8 mouse cellular contexts compared by ENCODE assay signal in genomic region chr9:121443696-121444366, GRCm38 (mm10). TPM values are rescaled to one million over a fixed set of nuclear protein-coding genes. Genes with fewer than 3 reads are reported as not detected.
DNase-seq lines count a peak whose midpoint lies in the region; ATAC-seq lines count a peak whose summit lies in the region.
"Had no signal": no experiment of that assay in that cellular context is flagged by ENCODE, and none has a peak within 500 bp of the region (broad histone marks: within the 10 kb centered on the region; RNA-seq: fewer than 3 reads in every experiment).

No protein-coding gene starts in this region.

- no peaks in the 10 kb centered on the region for H3K9me3 ChIP-seq in forebrain, embryonic 12.5 days
- H3K9me3 ChIP-seq in liver, embryonic 13.5 days (replicated peaks), result no peaks in the 10 kb centered on the region

- no peak overlapping the region for H3K4me3 ChIP-seq in forebrain, embryonic 12.5 days (replicated peaks)
- H3K4me3 ChIP-seq in liver, embryonic 13.5 days (replicated peaks), result no peak overlapping the region

- H3K27ac ChIP-seq in forebrain, embryonic 12.5 days, result peak overlapping the region; percentile 42; the same call in 1 of the 2 replicates
- H3K27ac ChIP-seq in liver, embryonic 13.5 days, result no peak overlapping the region

- 0 out of 2 replicates have a peak, but pooled peaks have one; percentile 30 for ATAC-seq in forebrain, embryonic 12.5 days (ENCODE audit: low FRiP score)
- ATAC-seq in liver, embryonic 13.5 days (ENCODE audit: low read depth), result 0 out of 2 replicates have a peak, but pooled peaks have one; percentile 27

- no peaks in the 10 kb centered on the region for H3K27me3 ChIP-seq in forebrain, embryonic 12.5 days
- H3K27me3 ChIP-seq in liver, embryonic 13.5 days, result no peaks in the 10 kb centered on the region

- peak; percentile 42 for DNase-seq in thymus, postnatal 4 days
- no peak for DNase-seq in thymus, postnatal 14 days
- DNase-seq in liver, embryonic 13.5 days, result peak; percentile 57
- no peak for DNase-seq in adrenal gland, postnatal 4 days (ENCODE audit: low spot score in 2 of 2)
- DNase-seq in kidney, postnatal 10 days, result no peak
- DNase-seq in ovary, postnatal 10 days (ENCODE audit: low spot score), result no peak

- H3K4me1 ChIP-seq in forebrain, embryonic 12.5 days, result no peaks in the 10 kb centered on the region
- peaks cover 23% of the 10 kb centered on the region for H3K4me1 ChIP-seq in liver, embryonic 13.5 days (replicated peaks)

- no peak overlapping the region for H3K9ac ChIP-seq in forebrain, embryonic 12.5 days
- H3K9ac ChIP-seq in liver, embryonic 13.5 days, result no peak overlapping the region

- WGBS in forebrain, embryonic 12.5 days, result 73% methylated on average over 31 of the region's 31 CpGs
- WGBS in liver, embryonic 13.5 days (ENCODE audit: insufficient replicate concordance), result 71% methylated on average over 31 of the region's 31 CpGs

- H3K36me3 ChIP-seq in forebrain, embryonic 12.5 days (replicated peaks), result peaks cover 69% of the 10 kb centered on the region
- peaks cover 45% of the 10 kb centered on the region for H3K36me3 ChIP-seq in liver, embryonic 13.5 days

- H3K4me2 ChIP-seq in forebrain, embryonic 12.5 days, result no peak overlapping the region
- H3K4me2 ChIP-seq in liver, embryonic 13.5 days, result no peak overlapping the region

RNA-seq across cellular contexts. Expression of gene Cck, which starts 51.7 kb away (rescaled TPM):
- polyA plus RNA-seq in forebrain, embryonic 12.5 days (2016; fragmentation: Nextera tagmentation; extraction: Ambion mirVana), result 7.3 and 13.5 TPM in 2 replicates
- 0.35 and 0.57 TPM in 2 replicates for polyA plus RNA-seq in liver, embryonic 13.5 days (2015; fragmentation: Nextera tagmentation; extraction: Ambion mirVana)
- total RNA-seq in adrenal gland, postnatal 4 days (2021), result 1 to 10 TPM in 1 of 2 experiments, under 1 TPM in 1; 0.67 to 1.5 TPM
- total RNA-seq: hematopoietic stem cell, adult 5-6 weeks had no signal

Comparison
In these comparisons a context has a peak if more than half of its experiments do, and no peak if none do; other contexts are left out.
1. DNase-seq: peak in thymus, postnatal 4 days (single experiment) and liver, embryonic 13.5 days (single experiment); none in thymus, postnatal 14 days (single experiment), adrenal gland, postnatal 4 days (0 of 2), kidney, postnatal 10 days (single experiment) and ovary, postnatal 10 days (single experiment).